Mouse (Mus musculus) layer of hippocampus, adult 11-12 months (tissue): Measurements from ENCODE around the gene Strbp.

Experiments
- DNase-seq: peaks from one replicate; pipeline ENCODE4 v3.0.0; 2022; ENCODE audit warnings: low spot score

The Strbp gene

GRCm38 (mm10) chr2:37703230-37703954 lies at the start of gene Strbp:
Gene Strbp (minus strand): TSS chr2:37703859.
- DNase-seq, result peak; percentile 94

- DNase-seq, result no peak
These were observed 47.5 kb upstream of the Strbp start for GRCm38 (mm10) chr2:37751114-37751513.

- DNase-seq, result no peak
These were observed 45.7 kb upstream of the Strbp start for GRCm38 (mm10) chr2:37749323-37749722.

GRCm38 (mm10) chr2:37748442-37749066 lies 44.9 kb upstream of the Strbp start:
- DNase-seq, result no peak

DNA sequence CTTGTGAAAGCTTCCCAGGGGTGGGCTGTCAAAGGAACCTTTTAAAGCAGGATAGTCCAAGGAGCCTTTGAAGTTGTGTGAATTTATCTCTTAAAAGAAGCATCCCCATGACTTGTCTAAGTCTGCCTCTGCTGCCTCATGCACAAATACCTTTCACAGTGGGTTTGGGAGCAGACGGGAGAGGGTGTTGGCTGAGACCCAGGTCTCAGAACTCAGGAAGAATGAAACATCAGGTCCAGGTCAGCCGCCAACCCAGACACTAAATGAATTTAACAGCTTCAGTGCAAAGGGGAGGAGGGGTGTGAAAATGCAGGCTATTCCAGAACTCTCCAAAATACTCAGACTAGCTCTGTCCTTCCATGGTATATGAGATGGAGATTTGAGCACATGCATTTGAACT lies 44.2 kb upstream of the Strbp start:
- DNase-seq, result no peak

DNA sequence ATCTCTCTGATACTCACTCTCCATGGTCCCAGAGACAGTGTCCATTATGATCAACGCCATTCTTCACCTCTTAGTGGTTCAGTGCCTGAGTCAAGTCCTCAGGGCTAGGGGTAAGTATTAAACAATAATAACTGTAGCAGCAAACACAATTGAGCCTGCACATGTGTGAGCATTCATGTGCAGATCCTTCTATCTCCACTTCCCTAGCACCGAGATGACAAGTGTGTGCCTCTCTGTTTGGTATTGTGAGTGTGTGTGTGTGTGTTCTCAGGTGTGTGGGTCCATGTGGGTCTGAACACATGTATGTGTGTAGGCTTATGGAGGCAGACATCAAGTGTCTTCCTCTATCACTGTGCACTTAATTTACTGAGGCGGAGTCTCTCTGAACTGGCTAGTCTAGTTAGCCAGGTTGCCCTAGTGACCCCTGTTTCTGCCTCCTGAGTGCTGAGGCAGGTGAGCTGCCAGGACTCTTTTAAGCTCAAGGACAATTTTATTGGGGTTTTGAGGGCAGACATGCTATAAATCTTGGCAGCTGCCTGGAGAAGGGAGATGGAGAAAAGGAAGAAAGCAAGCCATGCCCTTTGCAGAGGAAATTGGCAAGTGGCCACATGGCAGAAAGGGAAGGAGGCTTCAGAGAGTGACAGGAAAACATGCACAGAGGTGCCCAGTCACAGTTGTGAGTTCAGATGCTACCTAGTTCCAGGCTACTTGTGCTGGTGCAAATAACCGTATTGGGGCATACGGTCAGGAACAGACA lies 42.8 kb upstream of the Strbp start:
- DNase-seq, result no peak

GRCm38 (mm10) chr2:37744773-37745395 lies 41.2 kb upstream of the Strbp start:
- no peak for DNase-seq

- no peak for DNase-seq
These were observed 38.3 kb upstream of the Strbp start for GRCm38 (mm10) chr2:37741806-37742554.

DNA sequence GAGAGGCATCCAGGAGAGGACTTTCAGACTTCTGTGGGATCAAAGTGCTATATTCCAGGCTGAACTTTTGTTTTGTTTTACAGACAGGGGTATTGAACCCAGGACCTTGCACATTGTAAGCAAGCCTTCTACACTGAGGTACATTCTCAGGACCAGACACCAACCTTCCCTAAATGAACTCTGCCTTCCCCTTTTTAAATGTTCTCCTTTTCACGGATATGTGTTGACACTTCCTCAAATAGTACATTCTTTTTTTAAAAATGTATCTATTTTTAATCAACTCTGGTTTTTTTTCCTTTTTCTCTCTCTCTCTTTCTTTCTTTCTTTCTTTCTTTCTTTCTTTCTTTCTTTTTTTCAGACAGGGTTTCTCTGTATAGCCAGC lies 32.1 kb upstream of the Strbp start:
- DNase-seq, result no peak

DNA sequence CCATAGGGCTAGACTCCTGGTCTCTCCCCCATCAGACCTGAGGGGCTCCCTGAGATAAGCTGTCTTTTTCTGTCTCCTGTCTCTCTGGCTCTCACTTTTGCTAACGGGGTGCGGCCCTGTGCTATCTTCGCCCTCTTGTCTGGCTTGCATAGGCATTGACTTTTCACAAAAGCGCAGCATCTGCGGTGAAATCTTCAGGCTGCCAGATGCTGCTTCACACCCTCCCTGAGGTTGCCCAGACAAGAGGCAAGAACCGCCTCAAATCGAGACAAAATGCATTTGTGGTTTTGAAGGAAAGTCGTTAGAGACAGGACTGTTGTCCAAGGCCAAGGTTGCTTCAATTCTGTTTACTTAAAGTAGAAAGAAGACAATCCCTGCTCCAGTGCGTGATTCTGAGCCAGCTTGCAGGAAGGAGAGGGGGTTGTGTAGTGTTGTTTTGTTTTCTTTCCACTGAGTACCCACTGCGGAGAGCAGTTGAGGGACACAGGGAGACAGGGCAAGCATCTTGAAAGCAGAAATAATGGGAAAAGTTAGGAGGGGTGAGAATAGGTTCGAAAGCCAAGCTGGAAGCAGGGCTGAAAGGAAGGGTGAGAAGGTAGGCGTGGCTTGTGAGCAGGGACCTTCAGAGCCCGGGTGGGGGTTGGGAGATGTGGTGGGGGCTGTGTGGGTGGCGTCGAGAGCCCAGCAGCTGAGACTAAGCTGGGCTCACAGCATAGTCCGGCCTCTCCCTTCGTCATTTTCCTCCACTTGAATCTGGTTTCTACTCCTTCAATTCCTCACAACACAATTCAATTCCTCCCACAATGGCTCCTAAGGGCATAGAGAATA lies 31.5 kb upstream of the Strbp start:
- DNase-seq, result no peak

GRCm38 (mm10) chr2:37731241-37731801 lies 27.7 kb upstream of the Strbp start:
- DNase-seq, result no peak

DNA sequence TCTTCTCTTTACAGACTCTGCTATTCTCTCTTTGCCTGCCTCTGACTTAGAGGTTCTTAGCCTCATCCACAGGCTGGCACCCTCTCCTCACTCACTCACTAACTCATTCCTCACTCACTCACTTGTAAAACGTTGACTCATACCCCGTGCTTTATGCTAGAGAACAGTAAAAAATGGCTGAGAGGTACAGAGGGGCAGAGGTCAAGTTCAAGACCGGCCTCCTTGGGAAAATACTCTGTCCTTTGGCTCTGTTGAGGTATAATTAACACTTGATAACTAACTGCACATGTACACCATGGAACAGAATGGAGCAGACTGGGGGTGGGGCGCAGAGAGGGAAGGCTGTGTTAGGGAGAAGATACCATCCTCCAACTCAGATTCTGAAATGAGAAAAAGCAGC lies 20.6 kb upstream of the Strbp start:
- no peak for DNase-seq

DNA sequence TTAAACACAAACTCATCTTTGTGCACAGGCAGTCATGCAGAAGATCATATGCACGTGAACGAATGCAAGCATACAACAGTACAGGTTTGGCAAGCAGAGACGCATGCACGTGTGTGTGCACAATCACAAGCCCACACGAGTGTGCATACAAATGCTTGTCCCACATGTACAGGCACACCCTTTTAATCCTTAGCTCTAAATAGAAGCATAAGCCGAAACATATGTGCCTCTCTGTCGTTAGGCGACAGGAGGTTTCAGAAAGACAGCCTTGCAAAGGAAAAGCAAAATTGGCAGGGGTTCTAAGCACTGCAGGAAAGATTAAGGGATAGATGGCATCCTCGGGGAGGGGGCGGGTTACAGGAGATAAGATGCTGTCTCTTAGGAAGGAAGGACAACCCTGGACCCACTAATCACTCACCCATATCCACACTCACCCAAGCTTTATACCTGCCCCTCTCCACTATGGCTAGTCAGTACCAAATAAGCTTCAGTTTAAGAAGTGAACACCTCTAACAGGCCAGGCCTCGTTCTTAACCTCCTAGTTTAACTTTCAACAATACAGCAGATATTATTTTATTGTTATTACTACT lies 19.9 kb upstream of the Strbp start:
- DNase-seq, result peak; percentile 21

GRCm38 (mm10) chr2:37722674-37723465 lies 19.2 kb upstream of the Strbp start:
- DNase-seq, result no peak

DNA sequence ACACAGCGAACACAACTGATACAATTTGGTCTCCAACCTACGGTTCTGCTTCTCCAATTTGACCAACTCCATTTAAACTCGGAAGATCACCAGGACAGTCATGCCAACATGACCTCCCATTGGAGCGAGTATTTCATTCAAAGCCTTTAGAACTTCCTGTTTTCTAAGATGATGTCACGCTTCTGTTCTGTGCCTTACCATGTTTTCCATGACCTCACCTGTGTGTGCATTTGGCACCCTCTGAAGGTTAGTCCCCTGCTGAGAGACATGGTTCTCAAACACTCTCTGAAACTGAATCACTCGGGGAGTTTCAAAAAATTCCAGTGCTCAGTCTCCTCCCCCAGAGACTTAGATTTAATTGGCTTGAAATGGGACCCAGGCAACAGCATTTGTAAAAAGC lies 12.6 kb upstream of the Strbp start:
- DNase-seq, result no peak

DNA sequence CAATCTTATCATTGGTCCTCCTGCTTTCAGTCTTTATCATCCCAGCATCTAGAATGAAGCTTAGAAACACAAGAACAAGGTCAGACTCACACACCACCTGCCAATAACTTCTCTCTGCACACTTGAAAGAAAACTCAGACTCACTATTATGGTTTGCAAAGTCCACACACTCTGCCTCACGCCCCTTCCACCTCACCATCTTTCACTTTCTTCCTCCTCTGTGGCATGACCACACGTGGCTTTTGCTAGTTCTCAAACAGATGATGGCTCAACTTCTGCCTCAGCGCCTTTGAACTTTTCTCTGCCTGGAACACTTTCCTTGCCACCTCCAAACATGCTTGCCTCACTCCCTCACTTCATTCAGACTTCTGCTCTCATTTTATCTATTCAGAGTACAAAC lies 11.7 kb upstream of the Strbp start:
- DNase-seq, result no peak

DNA sequence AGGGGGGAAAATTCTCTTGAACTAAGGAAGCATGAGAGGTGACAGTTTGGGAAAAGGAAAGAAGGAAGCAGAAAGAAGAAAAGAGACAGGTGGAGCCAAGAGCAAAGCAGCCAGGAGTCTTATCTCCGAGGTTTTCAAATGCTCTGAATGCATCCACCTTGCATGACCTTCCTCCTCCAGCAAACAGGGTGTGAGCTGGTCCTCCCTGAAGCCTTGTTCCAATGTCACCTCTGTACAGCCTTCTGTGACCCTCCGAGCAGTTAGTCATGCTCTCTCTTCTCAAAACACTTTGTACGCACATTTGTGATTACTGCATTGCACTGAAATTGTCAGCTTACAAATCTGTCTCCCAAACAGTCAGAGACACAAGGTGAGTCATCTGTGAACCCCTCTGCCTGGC lies 9.4 kb upstream of the Strbp start:
- no peak for DNase-seq

- no peak for DNase-seq
These were observed 5.2 kb upstream of the Strbp start for GRCm38 (mm10) chr2:37708835-37709234.

DNA sequence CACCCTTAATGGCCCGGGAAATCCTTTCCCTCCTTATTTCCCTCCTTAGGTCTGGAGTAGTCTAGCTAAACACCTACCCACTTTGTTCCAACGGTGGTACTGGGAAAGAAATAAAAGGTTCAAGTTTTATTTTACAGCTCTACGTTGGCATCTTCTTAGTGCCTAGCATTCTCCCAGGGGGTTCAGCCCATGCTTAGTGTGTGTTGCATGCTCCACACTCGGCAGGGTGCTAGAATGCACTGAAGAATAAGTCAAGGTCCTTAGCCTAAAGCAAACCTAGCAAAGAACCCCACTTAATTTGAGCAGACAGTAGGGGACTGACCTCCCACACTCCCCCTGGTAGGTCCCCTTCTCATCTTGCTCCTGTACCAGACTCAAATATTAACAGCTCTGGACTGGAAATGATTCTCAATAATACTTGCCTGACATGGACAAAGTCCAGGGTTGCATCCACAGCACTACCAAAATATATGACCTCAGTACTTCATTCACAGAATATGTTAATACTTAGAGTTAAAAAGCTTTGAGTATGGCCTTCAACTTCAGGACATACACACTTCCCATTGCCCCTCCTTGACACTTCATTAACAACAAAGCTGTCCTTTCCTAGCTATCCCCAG lies 592 bp upstream of the Strbp start:
- no peak for DNase-seq
